Mouse (Mus musculus): ENCODE data around the gene Cyp21a1.
"Not testable (repeated sequence)": the region's sequence is repeated elsewhere in the genome, so short reads cannot be mapped to it uniquely, and the experiment has no call there.

Gene Cyp21a1

GRCm38 (mm10) chr17:34804301-34804700, at the start of gene Cyp21a1:
Gene Cyp21a1 (minus strand): TSS chr17:34804561.
- in situ Hi-C loops (cut with MboI) = not testable (repeated sequence)

GRCm38 (mm10) chr17:34853511-34853910, 49.1 kb upstream of the Cyp21a1 start:
- in situ Hi-C loops (cut with MboI) = no loop called here

GRCm38 (mm10) chr17:34850517-34851125, 46.3 kb upstream of the Cyp21a1 start:
- in situ Hi-C loops (cut with MboI) = no loop called here

GRCm38 (mm10) chr17:34849722-34850516, 45.6 kb upstream of the Cyp21a1 start, which contains the start of the genes Skiv2l and Nelfe:
Gene Skiv2l (minus strand): TSS chr17:34850210.
Gene Nelfe (plus strand): TSS chr17:34850391.
- in situ Hi-C loops (cut with MboI) = no loop called here

GRCm38 (mm10) chr17:34847615-34848014, 43.3 kb upstream of the Cyp21a1 start:
- in situ Hi-C loops (cut with MboI) = no loop called here

- in situ Hi-C loops (cut with MboI) = no loop called here
These were observed 42.8 kb upstream of the Cyp21a1 start for GRCm38 (mm10) chr17:34847192-34847591.

GRCm38 (mm10) chr17:34844884-34845283, 40.5 kb upstream of the Cyp21a1 start:
- in situ Hi-C loops (cut with MboI) = no loop called here

GRCm38 (mm10) chr17:34840736-34841307, 36.5 kb upstream of the Cyp21a1 start:
- in situ Hi-C loops (cut with MboI) = no loop called here

GRCm38 (mm10) chr17:34838785-34839184, 34.4 kb upstream of the Cyp21a1 start:
- in situ Hi-C loops (cut with MboI) = no loop called here

- in situ Hi-C loops (cut with MboI) = no loop called here
These were observed 33.3 kb upstream of the Cyp21a1 start for GRCm38 (mm10) chr17:34837464-34838324.

GRCm38 (mm10) chr17:34836856-34837221, 32.5 kb upstream of the Cyp21a1 start, which contains the start of the genes Stk19 and Dxo:
Gene Stk19 (minus strand): TSS chr17:34836945.
Gene Dxo (plus strand): TSS chr17:34837019.
- in situ Hi-C loops (cut with MboI) = no loop called here

- in situ Hi-C loops (cut with MboI) = no loop called here
These were observed 31.9 kb upstream of the Cyp21a1 start for GRCm38 (mm10) chr17:34836155-34836855.

GRCm38 (mm10) chr17:34830776-34831175, 26.4 kb upstream of the Cyp21a1 start:
- in situ Hi-C loops (cut with MboI) = not testable (repeated sequence)

- in situ Hi-C loops (cut with MboI) = no loop called here
These were observed 10.5 kb upstream of the Cyp21a1 start for GRCm38 (mm10) chr17:34814818-34815370.

- in situ Hi-C loops (cut with MboI) = not testable (repeated sequence)
These were observed 9.4 kb upstream of the Cyp21a1 start for GRCm38 (mm10) chr17:34813747-34814146.

GRCm38 (mm10) chr17:34811275-34811674, 6.9 kb upstream of the Cyp21a1 start:
- in situ Hi-C loops (cut with MboI) = no loop called here

- in situ Hi-C loops (cut with MboI) = not testable (repeated sequence)
These were observed 6.5 kb upstream of the Cyp21a1 start for GRCm38 (mm10) chr17:34810811-34811210.

GRCm38 (mm10) chr17:34810411-34810810, 6.0 kb upstream of the Cyp21a1 start:
- in situ Hi-C loops (cut with MboI) = not testable (repeated sequence)

GRCm38 (mm10) chr17:34808599-34809205, 4.3 kb upstream of the Cyp21a1 start:
- in situ Hi-C loops (cut with MboI) = no loop called here

- in situ Hi-C loops (cut with MboI) = no loop called here
These were observed 2.8 kb upstream of the Cyp21a1 start for GRCm38 (mm10) chr17:34807176-34807575.
